Mouse (Mus musculus): Measurements from ENCODE around the gene Dhx8. TPM values are rescaled to one million over a fixed set of nuclear protein-coding genes. Genes with fewer than 3 reads are reported as not detected.

Gene Dhx8
- total RNA-seq, 2 experiments from 2014 or later, result 13.7 to 17.6 TPM

DNA sequence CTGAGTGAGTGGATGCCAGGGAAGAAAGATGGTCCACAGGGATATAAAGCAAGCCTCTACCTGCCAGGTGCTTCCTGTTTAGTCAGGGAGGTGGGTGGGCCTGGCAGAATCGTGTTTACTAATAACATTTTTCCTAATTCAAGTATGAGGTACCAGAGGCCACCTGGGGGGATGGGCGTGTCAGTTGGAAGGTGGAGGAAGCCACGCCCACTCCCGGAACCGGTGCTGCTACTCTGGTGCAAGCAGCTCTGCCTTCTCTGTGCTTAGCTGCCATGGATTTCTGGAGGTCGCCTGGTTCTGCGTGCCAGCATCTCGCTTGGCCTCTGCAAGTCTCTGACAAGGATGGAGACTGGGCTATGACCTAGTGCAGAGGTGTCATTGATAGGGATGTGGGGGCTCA lies 65.4 kb downstream of the Dhx8 start:
- DNase-seq, result no peak

DNA sequence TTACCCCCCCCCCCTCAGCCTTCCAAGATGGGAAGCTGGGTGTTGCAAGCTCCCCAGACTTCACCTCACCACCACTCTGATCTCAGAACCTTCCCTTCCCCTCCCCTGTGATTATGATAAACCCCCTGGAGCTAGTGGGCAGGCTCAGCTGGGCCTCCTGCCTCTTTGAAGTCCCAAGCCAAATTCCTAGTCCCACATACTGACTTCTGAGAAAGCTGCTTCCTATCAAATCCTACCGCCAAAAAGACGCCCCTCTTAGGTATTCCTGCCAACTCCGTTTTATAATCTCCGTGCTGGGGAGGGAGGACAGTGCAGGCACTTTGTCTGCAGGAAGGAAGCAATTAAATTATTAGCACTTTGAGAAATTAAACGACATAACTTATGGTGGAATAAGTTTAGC lies 68.7 kb downstream of the Dhx8 start:
- DNase-seq, result no peak

DNA sequence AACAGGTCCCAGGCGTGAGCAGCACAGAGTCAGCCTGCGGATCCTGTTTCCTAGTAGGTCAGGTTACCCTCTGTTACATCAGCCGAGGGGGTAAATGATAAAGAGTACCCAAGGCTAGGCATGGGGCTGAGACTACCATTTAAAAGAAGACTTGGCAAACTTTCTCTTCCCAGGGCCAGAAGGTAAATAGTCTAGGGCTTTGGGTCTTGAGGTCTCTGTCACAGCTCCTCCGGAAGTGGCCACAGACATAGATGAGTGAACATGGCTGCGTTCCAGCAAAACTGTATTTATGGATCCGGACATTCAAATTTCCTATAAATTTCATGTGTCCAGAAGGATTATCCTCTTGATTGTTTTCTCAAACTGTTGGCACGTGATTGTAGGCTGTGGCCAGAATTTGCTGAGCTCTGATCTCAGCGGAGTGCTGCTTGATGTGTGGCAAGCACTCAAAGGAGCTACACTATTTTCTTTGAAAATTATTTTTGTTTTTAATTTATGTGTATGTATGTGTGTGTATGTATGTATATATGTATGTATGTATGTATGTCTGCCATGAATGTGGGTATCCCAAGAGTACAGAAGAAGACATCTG lies 72.5 kb downstream of the Dhx8 start:
- DNase-seq, result no peak

DNA sequence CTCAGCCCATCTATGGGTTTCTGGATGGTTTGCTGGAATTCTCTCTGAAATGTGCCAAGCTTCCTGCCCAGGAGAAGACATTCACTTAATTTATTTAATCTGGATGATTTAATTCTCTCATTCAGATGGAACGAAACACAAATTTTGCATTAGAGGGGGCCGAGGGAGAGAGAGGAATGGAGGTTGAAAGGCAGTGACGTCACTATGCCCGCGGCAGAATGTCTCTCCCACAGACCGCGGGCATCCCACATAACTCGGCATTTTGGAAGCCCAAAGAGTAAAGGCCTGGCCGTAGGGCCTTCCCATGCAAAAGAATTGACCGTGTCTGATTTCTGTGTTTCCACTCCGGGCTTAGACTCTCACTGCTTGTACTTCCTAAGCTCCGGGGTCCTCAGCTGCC lies 74.0 kb downstream of the Dhx8 start:
- no peak for DNase-seq

DNA sequence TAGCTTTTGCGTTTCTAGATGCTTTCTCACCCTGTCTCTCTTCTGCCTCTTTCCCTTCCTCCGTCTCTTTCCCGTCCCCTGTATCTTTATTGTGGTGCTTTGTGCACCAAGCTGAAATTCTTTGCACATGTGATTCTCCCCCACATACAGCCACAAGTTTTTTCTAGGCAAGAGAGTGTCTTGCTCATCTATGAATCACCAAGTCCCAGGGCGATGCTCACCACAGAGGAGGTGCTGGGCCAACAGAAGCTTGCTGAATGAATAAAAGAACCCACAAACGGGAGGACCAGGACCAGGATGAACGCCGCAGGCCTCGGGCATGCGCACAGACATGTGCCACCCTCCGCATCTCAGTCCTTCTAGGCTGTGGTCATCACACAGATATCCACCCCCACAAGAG lies 74.5 kb downstream of the Dhx8 start:
- no peak for DNase-seq

DNA sequence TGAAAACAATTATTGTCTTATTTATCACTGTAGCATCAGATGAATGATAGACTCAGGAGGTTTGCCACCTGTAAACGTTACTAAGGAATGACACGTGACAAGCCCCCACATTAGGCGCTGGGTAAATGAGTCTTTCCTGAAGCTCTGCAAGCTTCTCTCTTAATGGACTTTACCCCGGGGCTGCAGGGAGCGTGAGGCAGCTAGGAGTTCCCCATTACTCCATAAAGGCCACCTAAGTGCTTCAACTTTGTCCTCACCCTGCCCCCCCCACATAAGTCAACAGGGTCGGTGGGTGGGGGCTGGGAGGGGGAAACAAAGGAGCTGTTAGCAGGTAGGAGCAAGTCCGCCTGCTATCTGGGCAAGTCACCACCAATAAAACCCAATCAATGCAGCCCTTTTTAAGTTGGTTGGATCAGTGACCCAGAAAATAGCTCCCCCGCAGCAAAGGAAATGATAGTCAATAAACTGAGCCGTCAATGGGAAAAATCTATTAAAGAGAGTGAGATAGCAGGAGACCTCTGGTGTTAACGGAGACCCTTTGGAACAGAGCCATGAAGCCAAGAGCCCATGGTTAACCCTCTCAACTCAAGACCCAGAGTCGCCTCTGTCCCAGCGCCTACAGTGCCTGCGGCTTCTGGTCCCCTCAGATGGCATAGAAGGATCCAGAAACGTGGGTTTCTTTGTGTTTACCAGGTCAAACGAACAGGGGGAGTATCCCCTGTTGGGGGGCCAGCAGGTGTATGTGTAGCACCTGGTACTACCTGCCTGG lies 76.5 kb downstream of the Dhx8 start:
- DNase-seq, result no peak

DNA sequence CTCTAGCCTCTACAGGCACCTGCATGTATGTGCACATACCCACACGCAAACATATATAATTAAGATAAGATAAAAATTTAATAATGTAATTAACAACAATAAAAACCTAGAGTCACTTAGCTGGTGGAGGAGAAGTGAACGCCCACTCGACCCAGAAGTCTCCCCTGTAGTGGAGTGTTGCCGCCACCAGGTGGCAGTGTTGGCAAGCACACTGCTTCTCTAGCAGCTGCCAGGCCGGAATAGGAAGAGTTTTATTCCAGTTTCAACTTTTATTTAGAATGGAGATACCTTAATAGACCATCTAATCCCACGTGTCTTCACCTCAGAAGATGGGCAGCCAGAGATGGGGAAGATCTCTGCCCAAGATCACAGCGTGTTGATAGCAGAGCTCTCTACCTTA lies 80.5 kb downstream of the Dhx8 start:
- DNase-seq, result peak; percentile 85

DNA sequence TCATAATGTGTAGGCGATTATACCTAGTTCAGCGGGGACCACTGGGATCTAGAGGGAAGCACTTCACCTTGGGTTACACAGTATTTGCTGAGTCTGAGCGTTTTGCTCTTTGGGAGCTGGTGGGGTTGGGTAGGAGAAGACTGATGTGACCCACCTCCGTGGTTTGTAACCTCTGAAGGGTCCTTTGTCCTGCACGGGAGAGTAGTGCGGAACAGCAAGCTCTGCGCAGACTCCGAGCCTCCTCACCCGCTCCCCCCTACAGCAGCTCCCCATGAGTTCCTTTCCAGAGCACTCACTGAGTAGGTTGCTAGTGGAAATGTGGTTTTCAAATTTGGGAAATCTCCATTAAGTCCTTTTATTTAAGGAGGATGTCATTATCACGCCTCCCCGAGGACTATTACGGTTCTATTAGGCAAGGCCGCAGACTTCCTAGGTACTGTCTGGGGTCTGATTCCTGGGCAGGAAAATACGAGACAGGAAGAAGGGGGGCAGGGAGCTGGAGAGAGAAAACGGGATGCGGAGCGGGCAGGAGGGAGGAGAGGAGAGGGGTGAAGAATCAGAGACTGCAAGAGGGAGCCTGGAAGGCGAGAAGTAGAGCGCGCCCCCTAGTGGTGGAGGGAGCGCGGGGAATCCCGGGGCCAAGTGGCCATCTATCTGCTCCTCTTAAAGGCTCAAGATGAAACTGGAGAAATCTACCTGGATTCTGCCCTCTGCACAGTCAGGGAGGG lies 81.8 kb downstream of the Dhx8 start:
- peak; percentile 95 for DNase-seq

DNA sequence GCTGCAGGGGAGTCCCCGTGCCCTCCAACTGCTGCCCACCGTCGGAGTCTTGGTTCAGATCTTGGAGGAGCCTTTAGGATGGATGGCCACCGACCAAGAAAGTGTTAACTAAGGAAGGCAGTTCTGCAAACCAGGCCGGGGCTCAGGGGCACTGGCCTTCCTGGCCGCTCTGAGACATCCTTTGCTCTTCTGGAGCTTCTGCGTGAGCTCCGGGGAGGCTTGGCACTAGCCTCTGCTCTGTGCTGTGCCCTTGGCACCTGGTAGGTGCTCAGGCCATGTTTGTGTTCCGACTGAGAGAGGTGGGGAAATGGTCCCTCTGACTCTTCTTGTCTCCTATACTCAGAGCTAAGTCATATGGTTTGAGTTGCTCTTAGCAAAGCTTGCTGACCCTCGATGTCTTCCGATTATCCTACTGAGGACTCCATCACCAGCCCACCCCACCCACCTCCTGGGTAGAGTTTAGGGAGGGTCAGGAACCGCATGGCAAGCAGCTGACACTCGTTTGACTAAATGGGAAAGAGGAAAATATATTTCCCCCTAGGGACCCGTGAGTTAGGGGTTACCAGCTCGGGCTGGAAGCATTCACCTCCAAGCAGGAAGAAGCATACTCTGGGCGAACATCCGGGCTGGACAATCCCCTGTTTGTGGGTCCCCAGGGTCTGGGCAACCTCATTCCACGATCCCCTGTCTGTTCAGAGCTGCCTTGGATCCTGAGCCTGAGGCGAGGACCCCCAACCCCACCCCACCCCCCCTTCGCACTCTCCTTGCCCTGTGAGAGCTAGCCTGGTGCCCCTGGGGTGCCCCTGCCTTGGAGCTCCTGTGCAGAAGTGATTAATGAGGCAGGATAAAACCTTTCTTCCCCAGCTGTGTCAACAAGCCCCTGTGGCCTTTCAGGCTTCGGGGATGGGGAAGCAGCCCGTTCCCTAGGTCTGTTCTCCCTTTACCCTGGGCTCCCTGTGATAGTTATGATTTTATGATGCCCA lies 82.7 kb downstream of the Dhx8 start:
- no peak for DNase-seq

Other genes with a start within 250 kb of the Dhx8 start
- 1 to 10 TPM; 1.9 to 4.6 TPM for gene Brca1, start 181.0 kb upstream of the Dhx8 start, total RNA-seq (2021)
- gene Nbr1, start 180.8 kb upstream of the Dhx8 start, total RNA-seq (2021), result 10 to 100 TPM; 73.1 to 81.8 TPM
- gene Tmem106a, start 150.7 kb upstream of the Dhx8 start, total RNA-seq (2021), result 1 to 10 TPM; 2.4 to 2.9 TPM
- gene Gm11634, start 133.7 kb upstream of the Dhx8 start, total RNA-seq (2021), result not detected
- gene Rdm1, start 105.7 kb upstream of the Dhx8 start, total RNA-seq (2021), result 10 to 100 TPM; 18.0 to 20.9 TPM
- 10 to 100 TPM in 1 of 2 experiments, 1 to 10 TPM in 1; 7.1 to 10.7 TPM for gene Arl4d, start 67.4 kb upstream of the Dhx8 start, total RNA-seq (2021)
- gene Etv4, start 52.5 kb downstream of the Dhx8 start, total RNA-seq (2021), result 1 to 10 TPM; 5.6 to 6.8 TPM
- gene Meox1, start 161.5 kb downstream of the Dhx8 start, total RNA-seq (2021), result 10 to 100 TPM; 11.7 to 12.3 TPM
- gene Sost, start 234.1 kb downstream of the Dhx8 start, total RNA-seq (2021), result under 1 TPM in 1 of 2 experiments, not detected in 1; 0.41 TPM

All from gastrocnemius, postnatal 10 days (tissue).